Mouse (Mus musculus): ENCODE results near the gene Aldoart2.
"Not testable (repeated sequence)": the region's sequence is repeated elsewhere in the genome, so short reads cannot be mapped to it uniquely, and the experiment has no call there.

The Aldoart2 gene

DNA sequence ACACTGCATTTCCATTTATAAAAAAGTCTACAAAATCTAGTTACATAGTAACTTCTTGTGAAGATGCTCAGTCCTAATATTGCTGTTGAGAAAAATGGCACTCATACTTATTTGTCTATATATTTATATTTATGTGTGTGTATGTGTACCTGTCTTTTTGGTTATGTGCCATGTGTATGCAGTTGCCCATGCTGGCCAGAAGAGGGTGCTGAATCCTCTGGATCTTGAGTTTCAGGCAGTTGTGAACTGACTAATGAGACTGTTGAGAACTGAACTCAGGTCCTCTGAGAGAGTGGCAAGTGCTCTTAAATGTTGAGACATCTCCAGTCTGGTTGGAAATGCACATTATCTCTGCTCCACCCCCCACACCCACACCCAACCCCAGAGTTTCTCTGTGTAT lies 8.1 kb downstream of the Aldoart2 start:
- intact Hi-C loops (cut with DNase I): no loop called here

DNA sequence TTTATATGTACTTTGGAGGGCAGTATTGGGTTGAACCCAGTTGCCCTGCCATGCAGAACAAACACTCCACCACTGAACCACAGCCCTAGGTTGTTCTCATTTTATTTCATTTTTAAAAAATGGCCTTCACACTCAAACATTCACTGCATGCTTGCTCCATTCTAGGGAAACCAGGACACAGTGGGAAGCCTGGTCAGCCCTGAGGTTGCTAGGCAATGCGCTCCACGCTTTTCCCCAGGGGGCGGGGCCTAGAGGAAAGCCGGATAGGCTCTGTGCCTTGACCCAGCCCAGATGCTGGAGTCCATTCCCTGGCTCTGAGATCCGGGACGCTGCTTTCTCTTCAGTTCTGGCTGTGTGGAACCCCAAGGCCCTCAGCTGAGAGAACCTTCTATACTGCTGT lies 8.8 kb downstream of the Aldoart2 start:
- intact Hi-C loops (cut with DNase I): no loop called here

- intact Hi-C loops (cut with DNase I): not testable (repeated sequence)
Observed at GRCm38 (mm10) chr12:55586936-55587335, 21.9 kb downstream of the Aldoart2 start.

GRCm38 (mm10) chr12:55598537-55598886 lies 33.5 kb downstream of the Aldoart2 start:
- intact Hi-C loops (cut with DNase I): no loop called here

DNA sequence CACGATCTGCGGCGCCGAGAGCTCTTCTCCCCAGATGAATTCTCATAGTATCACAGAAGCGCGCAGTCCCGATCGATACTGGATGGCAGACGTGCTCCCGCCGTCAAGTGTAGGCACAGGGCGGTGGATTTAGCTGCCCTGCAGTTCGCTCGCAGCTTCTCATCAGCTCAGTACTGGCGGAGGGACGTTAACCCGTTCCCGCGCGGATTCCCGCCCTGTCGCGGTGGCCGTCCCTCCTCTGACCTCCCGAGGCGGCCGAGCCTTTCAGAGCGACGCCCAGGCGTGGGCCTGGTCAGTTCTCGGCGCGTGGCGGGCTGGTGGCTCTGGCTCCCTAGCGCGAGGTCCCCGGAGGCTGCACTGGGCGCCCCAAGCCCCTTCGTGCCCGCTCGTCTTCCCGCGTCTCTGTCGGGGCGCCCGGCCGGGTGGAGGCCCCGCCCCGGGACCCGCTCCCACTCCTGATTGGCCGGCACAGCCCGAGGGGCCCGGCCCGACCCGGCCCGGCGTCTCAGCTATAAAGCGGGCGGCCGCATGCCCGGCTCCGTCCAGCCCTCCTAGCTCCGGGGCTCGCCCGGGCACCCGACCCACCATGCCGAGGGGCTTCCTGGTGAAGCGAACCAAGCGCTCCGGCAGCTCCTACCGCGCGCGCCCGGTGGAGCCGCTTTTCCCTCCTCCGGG lies 34.0 kb downstream of the Aldoart2 start, which contains the start of gene Insm2:
Insm2 (plus strand) TSS at position 541 of the 675 bp plus-strand sequence.
- intact Hi-C loops (cut with DNase I): no loop called here

DNA sequence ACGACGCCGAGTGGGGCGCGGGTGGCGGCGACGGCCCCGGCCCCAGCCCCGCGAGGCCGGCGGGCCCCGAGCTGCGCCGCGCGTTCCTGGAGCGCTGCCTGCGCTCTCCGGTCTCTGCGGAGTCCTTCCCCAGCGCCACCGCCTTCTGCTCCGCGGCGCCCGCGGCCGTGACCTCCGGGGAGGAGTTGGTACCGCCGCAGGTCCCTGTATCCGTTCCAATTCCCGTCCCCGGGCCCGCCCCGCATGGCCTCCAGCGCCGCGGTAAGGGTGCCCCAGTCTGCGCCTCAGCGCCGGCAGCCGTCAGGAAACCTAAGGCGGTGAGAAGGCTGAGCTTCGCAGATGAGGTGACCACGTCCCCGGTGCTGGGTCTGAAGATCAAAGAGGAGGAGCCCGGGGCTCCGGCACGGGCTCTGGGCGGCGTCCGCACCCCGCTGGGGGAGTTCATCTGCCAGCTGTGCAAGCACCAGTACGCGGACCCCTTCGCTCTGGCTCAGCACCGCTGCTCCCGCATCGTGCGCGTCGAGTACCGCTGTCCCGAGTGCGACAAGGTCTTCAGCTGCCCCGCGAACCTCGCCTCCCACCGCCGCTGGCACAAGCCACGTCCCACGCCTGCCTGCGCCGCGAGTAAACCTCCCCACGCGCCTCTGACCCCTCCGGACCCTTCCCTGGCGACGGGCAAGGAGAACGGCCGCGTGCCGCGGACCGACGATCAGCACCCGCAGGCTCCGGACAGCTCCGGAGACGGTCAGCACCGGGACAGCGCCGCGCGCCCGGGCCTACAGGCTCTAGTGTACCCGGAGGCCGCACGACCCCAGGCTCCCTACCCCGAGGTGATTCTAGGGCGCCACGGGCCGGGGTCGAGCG lies 34.8 kb downstream of the Aldoart2 start:
- intact Hi-C loops (cut with DNase I): no loop called here

GRCm38 (mm10) chr12:55600503-55600994 lies 35.5 kb downstream of the Aldoart2 start:
- intact Hi-C loops (cut with DNase I): no loop called here

- intact Hi-C loops (cut with DNase I): no loop called here
Observed at GRCm38 (mm10) chr12:55604411-55604810, 39.4 kb downstream of the Aldoart2 start.

GRCm38 (mm10) chr12:55607902-55608301 lies 42.9 kb downstream of the Aldoart2 start:
- intact Hi-C loops (cut with DNase I): no loop called here

DNA sequence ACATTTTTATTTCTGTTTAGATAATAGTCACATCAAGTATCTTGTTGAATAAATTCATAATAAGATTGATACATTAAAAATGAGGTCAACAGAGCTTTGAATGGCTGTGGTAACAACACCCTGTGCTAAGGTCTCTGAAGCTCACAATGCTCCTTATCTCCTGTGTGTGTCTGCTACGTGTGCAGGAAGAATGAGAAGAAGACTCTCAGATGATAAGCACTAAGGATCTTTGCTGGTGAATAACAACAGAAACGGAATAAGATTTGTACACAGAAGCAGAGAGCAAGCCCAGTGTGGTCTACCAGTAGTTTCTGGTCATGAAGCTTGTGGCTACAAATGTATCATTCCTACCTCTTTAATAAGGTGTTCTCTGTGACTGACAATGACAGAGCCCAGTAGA lies 45.8 kb downstream of the Aldoart2 start:
- intact Hi-C loops (cut with DNase I): no loop called here

Measured in adrenal gland (tissue).